Mouse (Mus musculus): ENCODE results near the gene Ankrd17.

The Ankrd17 gene

DNA sequence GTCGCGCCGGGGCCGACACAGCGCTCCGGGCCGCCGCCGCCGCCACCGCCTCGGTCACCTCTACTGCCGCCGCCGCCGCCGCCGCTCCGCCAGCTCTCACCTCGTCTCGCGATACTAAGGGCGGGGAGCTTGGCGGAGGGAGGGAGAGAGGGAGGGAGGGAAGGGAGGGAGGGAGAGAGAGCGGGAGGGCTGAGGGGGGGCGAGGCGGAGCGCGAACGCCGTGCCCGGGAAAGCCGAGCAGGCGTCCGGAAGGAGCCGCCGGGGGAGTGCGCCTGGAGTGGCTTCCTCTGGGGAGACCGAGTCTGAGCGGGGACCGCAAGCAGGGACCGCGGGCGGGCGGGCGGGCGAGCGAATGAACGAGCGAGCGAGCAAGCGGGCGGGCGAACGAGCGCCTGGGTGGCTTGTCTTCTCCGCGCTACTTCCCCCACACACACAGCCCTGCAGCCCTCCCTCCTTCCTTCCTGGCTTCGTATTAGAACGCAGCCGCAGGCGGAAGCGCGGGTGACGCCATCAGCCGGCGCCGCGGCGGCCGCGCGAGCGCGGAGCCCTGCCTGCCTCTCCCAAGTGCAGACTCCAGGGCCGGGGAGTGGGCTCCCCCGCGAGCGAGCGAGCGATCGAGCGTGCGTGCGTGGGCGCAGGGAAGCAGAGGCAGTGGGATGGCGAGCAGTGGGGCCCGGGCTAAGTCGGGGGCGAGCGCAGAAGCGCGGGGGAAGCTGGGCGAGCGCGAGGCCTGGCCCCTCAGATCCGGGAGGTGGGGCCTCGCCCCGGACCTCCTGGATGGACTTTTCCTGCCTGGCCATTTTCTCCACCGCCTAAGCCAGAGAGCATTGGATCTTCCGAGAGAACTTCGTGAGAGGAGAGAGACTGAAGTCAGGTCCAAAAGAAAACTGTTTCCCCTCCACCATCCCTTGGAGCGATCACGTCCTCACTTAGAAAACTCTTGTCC, at the start of gene Ankrd17:
TSS of gene Ankrd17 (minus strand) at position 457 of the 946 bp plus-strand sequence.
- CTCF ChIA-PET: interaction anchor here in 3 of 4 experiments (0.5 to 1.1 kb wide), 4 partner anchors 11 to 162 kb away, joined by 3 read pairs; no protein-coding TSS in a partner anchor
- POLR2A ChIA-PET: interaction anchor here (0.5 to 6.8 kb wide), 47 partner anchors 9 to 1797 kb away, joined by 3 to 100 read pairs (median 5); partner anchors contain the start of gene Mob1b (in 1 of the 4)

DNA sequence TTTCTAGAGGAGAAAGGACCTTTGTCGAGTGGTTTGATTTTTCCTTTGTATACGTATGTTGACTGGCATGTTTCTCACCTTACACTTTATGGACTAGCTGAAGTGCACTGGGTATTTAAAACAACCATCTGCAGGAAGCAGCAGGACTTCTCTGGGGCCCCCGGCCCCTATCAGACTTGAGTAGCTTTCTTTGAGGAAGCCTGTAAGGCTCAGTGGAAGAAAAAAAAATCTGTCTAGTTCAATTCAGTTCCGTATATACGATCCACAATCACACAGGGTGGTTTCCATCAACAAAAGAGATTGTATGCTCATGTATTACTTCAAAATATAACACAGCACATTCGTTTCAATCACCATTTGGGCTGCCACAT, 48.5 kb upstream of the Ankrd17 start:
- CTCF ChIA-PET: no interaction called here
- POLR2A ChIA-PET: no interaction called here

DNA sequence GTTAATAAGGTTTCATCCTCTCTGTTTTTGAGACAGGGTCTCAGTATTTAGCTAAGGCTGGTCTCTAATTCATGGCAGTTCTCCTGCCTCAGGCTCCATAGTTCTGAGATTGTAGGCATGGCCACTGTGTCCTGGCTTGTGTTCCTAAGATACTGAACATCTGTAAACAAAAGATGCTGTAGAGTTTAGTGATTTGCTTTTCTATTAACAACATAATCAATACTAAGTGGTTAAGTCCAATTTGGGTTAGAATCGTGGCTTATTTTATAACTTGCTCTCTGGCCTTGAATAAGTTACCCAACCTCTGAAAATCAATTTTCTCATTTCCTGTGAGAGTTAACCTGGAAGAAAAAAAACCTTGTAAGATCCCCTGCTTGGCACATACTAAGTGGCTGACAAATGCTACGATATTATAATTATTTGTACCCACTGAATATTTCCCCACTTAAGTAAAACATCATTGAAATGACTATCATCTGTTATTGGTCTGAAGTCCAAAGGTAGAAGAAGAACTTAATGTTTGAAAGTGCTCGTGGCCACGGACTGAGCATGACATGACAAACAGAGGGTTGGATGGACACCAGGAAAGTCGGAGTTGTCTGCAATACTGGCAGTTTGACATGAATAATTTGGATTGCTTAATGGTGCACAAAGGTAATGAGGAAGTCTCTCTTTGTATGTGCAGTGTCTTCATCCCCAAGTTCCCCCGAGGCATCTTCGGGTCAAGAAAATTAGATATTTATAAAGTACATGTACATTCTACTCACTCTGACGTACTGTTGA, 48.0 kb upstream of the Ankrd17 start:
- ChIA-PET CTCF (no interaction called here), POLR2A (no interaction called here)

DNA sequence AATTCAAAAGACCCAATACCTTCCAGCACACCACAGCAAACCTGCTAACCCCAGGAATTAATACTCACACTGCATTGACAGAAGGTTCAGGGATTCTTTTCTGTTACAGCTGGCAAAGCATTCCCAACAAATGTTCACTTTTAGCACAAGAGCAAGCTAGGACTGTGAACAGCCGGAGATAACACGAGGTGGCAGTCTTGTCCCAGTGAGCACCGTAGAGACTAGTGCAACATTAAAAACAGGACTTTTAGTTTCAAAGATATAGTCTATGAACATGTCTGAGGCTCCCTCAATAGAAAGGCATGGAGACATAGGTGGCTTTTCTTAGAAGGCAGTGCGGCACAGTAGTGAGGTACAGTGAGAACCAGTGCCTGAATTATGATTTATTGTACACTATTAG, 38.8 kb upstream of the Ankrd17 start:
- ChIA-PET POLR2A (no interaction called here), CTCF (no interaction called here)

DNA sequence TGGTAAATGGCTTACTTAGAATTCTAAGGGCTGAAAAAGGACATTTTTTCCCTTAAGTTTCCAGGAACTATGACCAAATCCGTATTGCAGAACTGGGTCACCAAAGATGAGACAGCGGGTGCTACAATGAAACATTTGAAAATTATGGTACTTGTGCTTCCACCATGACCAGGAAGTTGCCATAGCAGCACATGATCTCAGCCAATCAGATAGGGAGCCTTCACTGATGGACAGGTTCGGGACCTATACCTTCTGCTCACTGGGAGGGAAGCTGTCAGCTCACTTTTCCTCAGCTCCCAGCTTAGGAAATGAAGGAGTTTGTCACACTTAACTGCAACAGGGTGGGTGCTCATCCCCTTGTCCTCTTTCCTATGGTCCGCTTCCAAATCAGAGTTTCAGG, 30.4 kb upstream of the Ankrd17 start:
- ChIA-PET CTCF (interaction anchor here in 1 of 4 experiments (0.9 kb wide), 1 partner anchor 13 kb away, joined by 3 read pairs; no protein-coding TSS in a partner anchor), POLR2A (no interaction called here)

DNA sequence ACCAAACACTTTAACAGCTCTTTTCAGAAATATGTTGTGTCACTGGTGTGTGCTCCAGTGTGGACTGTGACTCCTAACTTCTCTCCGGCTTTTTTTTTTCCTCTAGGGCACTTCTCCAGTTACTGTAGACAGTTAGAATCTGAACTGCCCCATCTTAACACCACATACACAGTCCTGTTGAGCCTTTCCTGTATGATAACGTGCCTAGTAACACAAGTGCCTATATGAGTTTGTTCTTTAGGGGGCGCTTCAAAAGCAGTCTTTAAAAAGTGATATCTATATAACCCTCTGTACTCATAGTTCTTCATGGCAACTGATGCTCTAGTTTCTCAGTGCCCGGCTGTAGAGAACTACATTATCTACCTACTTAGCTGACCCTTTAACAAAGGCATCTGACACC, 27.9 kb upstream of the Ankrd17 start:
- CTCF ChIA-PET: interaction anchor here (0.6 to 1.9 kb wide), 6 partner anchors 8 to 105 kb away, joined by 3 to 7 read pairs (median 4); no protein-coding TSS in a partner anchor
- POLR2A ChIA-PET: no interaction called here

DNA sequence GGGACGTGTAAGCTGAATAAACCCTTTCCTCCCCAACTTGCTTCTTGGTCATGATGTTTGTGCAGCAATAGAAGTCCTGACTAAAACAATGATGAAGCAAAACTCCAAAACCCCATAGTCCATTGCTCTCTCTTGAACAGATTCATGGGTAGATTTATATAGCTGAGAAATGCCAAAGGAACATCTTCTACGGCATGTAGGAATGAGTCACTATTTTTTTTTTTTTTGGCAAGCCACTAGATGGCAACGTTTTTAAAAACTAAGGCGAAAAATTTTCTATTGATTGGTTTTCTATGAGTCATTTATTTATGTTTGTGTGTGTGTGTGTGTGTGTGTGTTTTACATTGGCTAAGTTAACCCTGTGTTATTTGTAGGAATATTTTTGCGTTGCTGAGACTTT, 27.4 kb upstream of the Ankrd17 start:
- CTCF ChIA-PET: interaction anchor here (0.6 to 1.9 kb wide), 7 partner anchors 9 to 352 kb away, joined by 3 to 7 read pairs (median 3); no protein-coding TSS in a partner anchor
- POLR2A ChIA-PET: interaction anchor here in 2 of 4 experiments (0.6 to 0.7 kb wide), 3 partner anchors 94 to 1618 kb away, joined by 4 to 6 read pairs (median 5); no protein-coding TSS in a partner anchor

DNA sequence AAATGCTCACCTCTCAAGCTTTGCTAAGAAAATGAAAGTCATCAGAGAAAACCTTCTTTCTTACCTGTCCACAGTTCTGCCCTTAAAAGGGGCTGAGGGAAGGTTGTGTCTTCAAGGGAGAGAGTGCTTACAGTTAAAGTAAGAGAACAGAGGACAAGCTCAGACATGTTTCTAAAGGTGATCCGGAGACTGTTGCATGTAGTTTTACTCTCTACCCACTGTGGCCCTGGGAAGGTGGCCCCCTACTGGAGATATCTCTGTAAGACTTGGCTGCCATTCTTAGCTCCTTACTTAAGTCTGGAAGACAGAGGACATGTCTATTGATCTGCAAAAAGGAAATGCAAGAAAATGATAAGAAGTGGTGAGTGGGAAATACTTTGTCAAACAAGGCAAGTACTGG, 16.7 kb upstream of the Ankrd17 start:
- CTCF ChIA-PET: interaction anchor here in 3 of 4 experiments (0.5 to 1.7 kb wide), 14 partner anchors 11 to 896 kb away, joined by 3 to 7 read pairs (median 4); no protein-coding TSS in a partner anchor
- POLR2A ChIA-PET: interaction anchor here in 3 of 4 experiments (0.6 to 3.3 kb wide), 12 partner anchors 9 to 1618 kb away, joined by 3 to 29 read pairs (median 4); partner anchors contain the start of genes Gm9958 (in 2 of the 3) and Ankrd17 (in 1 of the 3)

DNA sequence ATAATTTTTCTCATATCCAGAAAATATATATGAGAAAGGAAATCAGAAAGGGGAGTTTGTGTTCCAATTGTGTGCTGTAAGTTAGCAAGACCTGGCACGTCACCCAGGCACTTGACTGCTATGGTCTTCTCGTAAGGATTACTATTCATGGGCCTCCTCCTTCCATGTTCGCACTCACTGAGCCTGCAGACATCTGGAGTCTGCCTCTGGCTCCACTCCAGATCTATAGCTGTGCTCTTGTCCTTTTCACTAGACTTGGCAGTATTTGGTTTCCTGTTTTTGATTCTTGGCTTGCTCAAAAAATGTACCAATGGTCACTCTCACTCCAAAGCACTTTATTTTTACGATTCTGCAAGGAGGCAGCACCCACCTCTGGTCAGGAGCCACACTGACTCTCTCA, 15.1 kb upstream of the Ankrd17 start:
- CTCF ChIA-PET: interaction anchor here in 1 of 4 experiments (0.7 kb wide), 1 partner anchor 8 kb away, joined by 6 read pairs; no protein-coding TSS in a partner anchor
- POLR2A ChIA-PET: interaction anchor here in 1 of 4 experiments (3.3 kb wide), 1 partner anchor 14 kb away, joined by 15 read pairs; the partner anchor contains the start of gene Gm9958

DNA sequence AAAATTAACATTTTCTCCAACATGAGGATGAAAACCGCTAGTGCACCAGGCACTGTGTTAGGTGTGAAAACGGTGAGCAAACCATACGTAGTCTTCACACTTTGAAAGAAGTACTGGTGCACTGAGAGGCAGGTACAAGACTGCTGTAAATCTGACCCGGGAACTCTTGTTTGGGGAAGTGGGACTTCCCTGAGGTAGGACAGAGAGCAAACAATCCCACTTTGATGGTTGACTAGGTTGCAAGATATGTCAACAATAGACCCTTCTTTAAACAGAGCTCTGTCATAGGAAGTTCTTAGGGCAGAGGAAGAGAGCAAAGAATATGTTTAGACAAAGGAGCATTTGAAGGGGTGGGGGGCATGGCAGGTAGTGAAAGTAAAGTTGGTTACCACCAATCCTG, 7.3 kb upstream of the Ankrd17 start:
- ChIA-PET CTCF (interaction anchor here in 1 of 4 experiments (0.6 kb wide), 1 partner anchor 171 kb away, joined by 3 read pairs; no protein-coding TSS in a partner anchor), POLR2A (interaction anchor here in 2 of 4 experiments (0.6 to 0.9 kb wide), 2 partner anchors 9 to 116 kb away, joined by 3 read pairs; no protein-coding TSS in a partner anchor)

DNA sequence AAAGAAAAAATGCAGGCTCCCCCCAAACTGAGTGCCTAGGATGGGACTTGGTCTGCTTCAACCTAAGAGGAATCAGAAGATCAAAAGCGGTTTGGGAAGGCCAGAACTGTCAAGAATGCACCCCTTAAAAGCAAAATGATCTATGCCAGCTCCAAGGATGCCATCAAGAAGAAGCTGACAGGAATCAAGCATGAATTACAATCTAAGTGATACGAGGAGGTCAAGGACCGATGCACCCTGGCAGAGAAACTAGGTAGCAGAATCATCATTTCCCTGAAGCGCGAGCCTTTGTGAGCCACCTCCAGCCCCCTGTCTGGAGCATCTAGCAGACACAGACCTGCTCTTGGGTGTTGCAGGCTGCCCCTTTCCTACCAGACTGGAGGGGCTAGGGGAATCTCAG, 4.0 kb upstream of the Ankrd17 start:
- POLR2A ChIA-PET: interaction anchor here in 1 of 4 experiments (1.4 kb wide), 1 partner anchor 12 kb away, joined by 3 read pairs; no protein-coding TSS in a partner anchor
- CTCF ChIA-PET: no interaction called here

DNA sequence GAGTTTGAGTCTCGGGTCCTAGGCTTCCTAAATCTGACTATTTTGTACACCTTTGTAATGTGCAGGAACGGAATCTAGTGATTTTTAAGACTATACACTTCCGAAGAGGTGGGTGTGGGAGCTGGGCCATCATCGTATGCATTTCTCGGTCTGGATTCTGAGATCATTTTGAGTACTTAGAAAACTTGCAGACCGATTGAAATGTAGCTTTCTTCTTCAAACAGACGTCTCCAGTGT, 608 bp upstream of the Ankrd17 start, which contains the start of gene Gm9958:
TSS of gene Gm9958 (plus strand) at position 138 of the 237 bp plus-strand sequence.
- CTCF ChIA-PET: no interaction called here
- POLR2A ChIA-PET: interaction anchor here in 3 of 4 experiments (0.6 to 6.8 kb wide), 17 partner anchors 9 to 1646 kb away, joined by 3 to 100 read pairs (median 7); partner anchors contain the start of gene Mob1b (in 1 of the 3)

DNA sequence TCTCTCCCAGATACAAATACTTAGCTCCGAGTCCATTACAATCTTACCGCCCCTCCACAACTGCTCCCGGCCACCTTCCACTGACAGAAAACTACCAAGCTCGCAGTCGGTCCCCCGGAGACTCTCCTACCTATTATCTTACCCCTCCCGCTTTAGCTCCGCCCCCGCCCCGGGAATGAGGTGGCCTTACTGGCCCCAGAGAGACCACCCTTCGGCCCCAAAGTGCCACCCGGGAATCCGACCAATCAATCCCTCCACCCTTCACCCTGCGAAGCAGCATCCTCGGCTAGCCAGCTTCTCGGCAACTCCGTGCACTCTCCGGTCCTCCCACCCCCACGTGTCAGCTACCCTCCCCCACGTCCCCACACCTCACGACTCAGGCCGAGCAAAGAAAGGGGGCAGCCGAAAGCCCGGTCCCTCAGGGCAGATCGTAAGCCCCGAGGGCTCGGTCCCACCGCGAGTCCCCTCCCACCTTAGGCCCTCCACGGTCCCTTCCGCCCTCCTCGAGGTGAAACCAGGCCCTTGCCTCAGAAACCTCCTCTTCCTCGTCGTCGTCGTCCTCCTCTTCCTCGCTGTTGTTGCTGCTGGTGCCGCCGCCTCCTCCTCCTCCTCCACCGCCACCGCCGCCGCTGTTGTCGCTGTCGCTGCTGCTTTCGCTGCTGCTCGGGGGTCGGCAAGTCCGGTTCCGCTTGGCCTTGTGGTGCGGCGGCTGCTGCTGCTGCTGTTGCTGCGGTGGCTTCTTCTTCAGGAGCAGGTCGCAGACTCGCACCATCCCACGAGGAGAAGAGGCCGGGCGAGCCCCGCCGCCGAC, 1.0 kb downstream of the Ankrd17 start:
- CTCF ChIA-PET: interaction anchor here in 3 of 4 experiments (0.6 to 2.1 kb wide), 12 partner anchors 9 to 1704 kb away, joined by 3 to 8 read pairs (median 4); no protein-coding TSS in a partner anchor
- POLR2A ChIA-PET: interaction anchor here (0.5 to 6.8 kb wide), 69 partner anchors 10 to 1796 kb away, joined by 3 to 100 read pairs (median 4); no protein-coding TSS in a partner anchor

DNA sequence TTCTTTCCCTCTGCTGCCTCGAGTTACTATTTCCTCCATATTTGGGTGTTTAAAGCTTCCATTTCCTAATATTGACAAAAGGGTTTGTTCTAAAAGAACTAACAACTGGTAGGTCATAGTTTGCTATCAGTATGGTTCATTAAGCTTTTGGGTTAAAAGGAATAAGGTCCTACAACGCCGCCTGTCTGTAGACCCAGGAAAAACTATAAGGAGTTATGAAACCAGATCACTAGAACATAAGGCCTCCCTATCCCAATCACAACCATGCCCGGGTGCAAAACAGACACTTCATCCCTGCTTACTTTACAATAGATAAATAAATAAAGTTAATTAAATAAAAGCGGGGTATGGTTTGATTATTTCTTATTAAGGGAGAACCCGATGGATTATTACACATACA, 1.9 kb downstream of the Ankrd17 start:
- CTCF ChIA-PET: interaction anchor here in 3 of 4 experiments (0.6 to 2.1 kb wide), 10 partner anchors 9 to 225 kb away, joined by 3 to 8 read pairs (median 4); no protein-coding TSS in a partner anchor
- POLR2A ChIA-PET: interaction anchor here (0.6 to 6.8 kb wide), 46 partner anchors 10 to 1749 kb away, joined by 3 to 100 read pairs (median 4); no protein-coding TSS in a partner anchor

DNA sequence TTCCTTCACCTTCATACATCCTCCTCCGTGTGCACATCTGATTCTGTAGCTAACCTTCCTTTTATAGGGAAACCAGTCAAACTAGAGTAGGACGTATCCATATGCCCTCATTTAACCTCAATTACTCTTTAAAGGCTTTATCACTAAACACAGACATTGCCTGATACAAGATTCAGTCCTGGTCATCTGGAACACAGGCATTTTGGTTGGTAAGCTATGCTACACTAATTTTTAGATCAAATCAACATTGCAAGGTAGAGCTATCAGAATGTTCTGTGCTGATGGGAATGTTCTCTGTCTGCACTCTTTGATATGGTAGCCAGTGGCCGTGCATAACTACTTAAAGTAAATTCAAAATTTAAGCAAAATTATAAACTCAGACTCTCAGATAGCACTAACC, 10.6 kb downstream of the Ankrd17 start:
- ChIA-PET CTCF (interaction anchor here in 3 of 4 experiments (0.5 to 1.5 kb wide), 4 partner anchors 8 to 61 kb away, joined by 3 to 7 read pairs (median 4); no protein-coding TSS in a partner anchor), POLR2A (interaction anchor here in 2 of 4 experiments (0.7 to 6.5 kb wide), 10 partner anchors 9 to 105 kb away, joined by 3 to 100 read pairs (median 4); partner anchors contain the start of genes Ankrd17 (in 2 of the 2) and Gm9958 (in 2 of the 2))

DNA sequence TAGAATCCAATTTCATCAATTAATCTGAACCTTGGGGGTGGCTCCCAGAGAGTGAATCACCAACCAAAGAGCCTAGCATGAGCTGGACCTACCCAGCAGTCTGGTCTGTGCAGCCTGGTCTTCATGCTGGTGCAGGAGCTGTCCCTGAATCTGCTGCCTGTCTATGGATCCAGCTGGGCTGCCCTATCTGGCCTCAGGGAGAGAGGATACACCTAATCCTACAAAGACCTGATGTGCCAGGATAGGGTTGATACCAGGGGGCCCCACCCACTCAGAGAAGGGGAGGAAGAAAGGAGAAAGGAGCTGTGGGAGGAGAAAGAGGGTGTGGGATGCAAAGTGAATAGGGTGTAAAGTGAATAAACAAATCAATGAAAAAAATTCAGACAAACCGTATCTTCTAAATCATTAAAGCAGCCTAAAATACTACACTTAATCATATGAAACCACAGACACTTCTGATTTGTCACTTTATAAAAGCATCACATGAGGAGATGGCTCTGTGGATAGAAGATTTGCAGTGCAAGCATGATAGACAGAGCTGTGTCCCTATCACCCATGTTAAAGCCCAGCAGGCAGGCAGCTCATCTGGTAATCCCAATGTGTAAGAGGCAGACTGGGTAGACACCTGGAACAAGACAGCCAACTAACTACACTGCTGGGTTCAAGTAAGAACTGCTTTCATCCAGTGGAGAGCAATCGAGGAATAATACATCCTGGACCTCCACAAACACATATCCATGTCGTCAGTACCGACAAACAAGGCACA, 12.6 kb downstream of the Ankrd17 start:
- ChIA-PET POLR2A (interaction anchor here (0.9 to 6.5 kb wide), 6 partner anchors 10 to 14 kb away, joined by 3 to 100 read pairs (median 8); partner anchors contain the start of genes Ankrd17 (in 2 of the 4) and Gm9958 (in 2 of the 4)), CTCF (interaction anchor here in 3 of 4 experiments (0.6 to 1.9 kb wide), 3 partner anchors 11 to 413 kb away, joined by 5 to 8 read pairs (median 5); no protein-coding TSS in a partner anchor)

DNA sequence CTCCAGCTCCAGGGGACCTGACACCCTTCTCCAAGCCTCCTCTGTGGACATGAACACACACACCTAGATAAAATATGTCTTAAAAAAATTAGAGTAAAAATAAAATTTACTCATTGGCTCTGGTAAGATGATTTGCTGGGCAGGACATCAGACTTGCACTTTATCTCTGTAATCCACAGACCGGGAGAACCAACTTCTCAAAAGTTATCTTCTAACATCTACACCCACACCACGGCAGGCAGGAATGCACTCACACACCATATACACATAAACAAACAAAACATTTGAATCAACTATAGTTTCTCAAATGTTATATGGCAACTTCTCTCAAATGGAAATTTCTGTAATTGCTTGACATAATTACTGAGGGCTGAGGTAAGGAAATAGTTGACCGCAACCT, 19.5 kb downstream of the Ankrd17 start:
- ChIA-PET POLR2A (interaction anchor here in 2 of 4 experiments (0.6 to 3.9 kb wide), 6 partner anchors 11 to 198 kb away, joined by 3 to 15 read pairs (median 4); no protein-coding TSS in a partner anchor), CTCF (no interaction called here)

Data from embryonic stem cell, embryonic (primary cell).